Mouse (Mus musculus): ENCODE measurements at regions not wholly inside any gene's neighbourhood (a gene's known extent, or its start where the extent isn't known, plus 50 kb on each side); places are given as distances from the start of the nearest gene placed in this dataset.

GRCm38 (mm10) chr6:8831204-8831603 is 52.9 kb upstream of the Ica1 start:
- H3K9ac ChIP-seq, result no peak overlapping the region
- peak; percentile 83 for ATAC-seq
- 30% methylated on average over 2 of the region's 2 CpGs for WGBS

GRCm38 (mm10) chr6:8832924-8833323 is 54.6 kb upstream of the Ica1 start:
- H3K9ac ChIP-seq, result no peak overlapping the region
- H3K27me3 ChIP-seq, result no peaks in the 10 kb centered on the region
- H3K4me3 ChIP-seq, result no peak overlapping the region
- no peak for ATAC-seq
- no peak overlapping the region for H3K27ac ChIP-seq
- no peaks in the 10 kb centered on the region for H3K9me3 ChIP-seq (replicated peaks)
- H3K4me1 ChIP-seq, result no peaks in the 10 kb centered on the region
- no peaks in the 10 kb centered on the region for H3K36me3 ChIP-seq (ENCODE audit: poor library complexity, severe bottlenecking)
- no peak overlapping the region for H3K4me2 ChIP-seq
- WGBS, result 87% methylated on average over 1 of the region's 1 CpGs

More at GRCm38 (mm10) chr6:8831204-8831603, 52.9 kb upstream of the Ica1 start:
- Histone ChIP-seq H3K4me2 (no peak overlapping the region), H3K27me3 (no peaks in the 10 kb centered on the region), H3K9me3 (replicated peaks) (no peaks in the 10 kb centered on the region), H3K4me1 (no peaks in the 10 kb centered on the region), H3K36me3 (ENCODE audit: poor library complexity, severe bottlenecking) (no peaks in the 10 kb centered on the region), H3K27ac (no peak overlapping the region), H3K4me3 (no peak overlapping the region)

- Histone ChIP-seq H3K9me3 (replicated peaks) (no peaks in the 10 kb centered on the region), H3K4me3 (no peak overlapping the region), H3K4me1 (no peaks in the 10 kb centered on the region), H3K36me3 (ENCODE audit: poor library complexity, severe bottlenecking) (no peaks in the 10 kb centered on the region), H3K9ac (no peak overlapping the region), H3K27ac (no peak overlapping the region), H3K27me3 (no peaks in the 10 kb centered on the region), H3K4me2 (no peak overlapping the region)
- no peak for ATAC-seq
- WGBS, result 86% methylated on average over 5 of the region's 5 CpGs
Measured at GRCm38 (mm10) chr6:8853657-8854056, 75.4 kb upstream of the Ica1 start.

- no peak overlapping the region for H3K9ac ChIP-seq
- H3K27ac ChIP-seq, result no peak overlapping the region
- no peak overlapping the region for H3K4me2 ChIP-seq
- no peak overlapping the region for H3K4me3 ChIP-seq
- H3K36me3 ChIP-seq (ENCODE audit: poor library complexity, severe bottlenecking), result no peaks in the 10 kb centered on the region
- H3K9me3 ChIP-seq (replicated peaks), result no peaks in the 10 kb centered on the region
- peaks cover 5% of the 10 kb centered on the region; the same call in 1 of the 2 replicates for H3K4me1 ChIP-seq
- 79% methylated on average over 2 of the region's 2 CpGs for whole genome bisulfite sequencing
- no peak for ATAC-seq
- H3K27me3 ChIP-seq, result no peaks in the 10 kb centered on the region
Measured at GRCm38 (mm10) chr6:8860581-8860980, 82.3 kb upstream of the Ica1 start.

- no peak overlapping the region for H3K9ac ChIP-seq
- no peaks in the 10 kb centered on the region for H3K9me3 ChIP-seq (replicated peaks)
- no peak overlapping the region for H3K4me3 ChIP-seq
- 32% methylated on average over 8 of the region's 8 CpGs for WGBS
- H3K4me1 ChIP-seq, result peaks cover 5% of the 10 kb centered on the region; the same call in 1 of the 2 replicates
- ATAC-seq, result peak; percentile 79; the same call in 1 of the 2 replicates
- H3K36me3 ChIP-seq (ENCODE audit: poor library complexity, severe bottlenecking), result no peaks in the 10 kb centered on the region
- H3K27me3 ChIP-seq, result no peaks in the 10 kb centered on the region
- no peak overlapping the region for H3K27ac ChIP-seq
- no peak overlapping the region for H3K4me2 ChIP-seq
Measured at GRCm38 (mm10) chr6:8863843-8864620, 84.2 kb upstream of the Nxph1 start.

- Histone ChIP-seq H3K4me1 (peaks cover 10% of the 10 kb centered on the region; the same call in 1 of the 2 replicates), H3K4me2 (no peak overlapping the region; the same call in 1 of the 2 replicates), H3K36me3 (ENCODE audit: poor library complexity, severe bottlenecking) (no peaks in the 10 kb centered on the region), H3K9me3 (replicated peaks) (no peaks in the 10 kb centered on the region), H3K9ac (no peak overlapping the region), H3K27me3 (no peaks in the 10 kb centered on the region), H3K27ac (no peak overlapping the region), H3K4me3 (no peak overlapping the region)
- 0 out of 2 replicates have a peak, but pooled peaks have one; percentile 50 for ATAC-seq
- 38% methylated on average over 11 of the region's 11 CpGs for WGBS
Measured at GRCm38 (mm10) chr6:8877373-8878070, 70.7 kb upstream of the Nxph1 start.

- ATAC-seq, result no peak
- H3K9ac ChIP-seq, result no peak overlapping the region
- 81% methylated on average over 4 of the region's 4 CpGs for whole genome bisulfite sequencing
- no peak overlapping the region for H3K4me2 ChIP-seq
- H3K9me3 ChIP-seq (replicated peaks), result no peaks in the 10 kb centered on the region
- no peak overlapping the region for H3K27ac ChIP-seq
- H3K36me3 ChIP-seq (ENCODE audit: poor library complexity, severe bottlenecking), result no peaks in the 10 kb centered on the region
- peaks cover 12% of the 10 kb centered on the region for H3K4me1 ChIP-seq
- H3K27me3 ChIP-seq, result no peaks in the 10 kb centered on the region
- H3K4me3 ChIP-seq, result no peak overlapping the region
Measured at GRCm38 (mm10) chr6:8893665-8894064, 54.6 kb upstream of the Nxph1 start.

GRCm38 (mm10) chr6:8896097-8896496 is 52.1 kb upstream of the Nxph1 start:
- no peaks in the 10 kb centered on the region for H3K9me3 ChIP-seq (replicated peaks)
- no peak for ATAC-seq
- no peak overlapping the region for H3K4me3 ChIP-seq
- no peaks in the 10 kb centered on the region for H3K27me3 ChIP-seq
- WGBS, result 89% methylated on average over 4 of the region's 4 CpGs
- H3K27ac ChIP-seq, result no peak overlapping the region
- H3K4me2 ChIP-seq, result no peak overlapping the region
- H3K36me3 ChIP-seq (ENCODE audit: poor library complexity, severe bottlenecking), result no peaks in the 10 kb centered on the region
- peaks cover 22% of the 10 kb centered on the region for H3K4me1 ChIP-seq
- H3K9ac ChIP-seq, result no peak overlapping the region

- Histone ChIP-seq H3K4me3 (no peak overlapping the region), H3K27me3 (no peaks in the 10 kb centered on the region), H3K4me2 (no peak overlapping the region), H3K4me1 (peaks cover 22% of the 10 kb centered on the region), H3K36me3 (ENCODE audit: poor library complexity, severe bottlenecking) (no peaks in the 10 kb centered on the region), H3K27ac (no peak overlapping the region), H3K9me3 (replicated peaks) (no peaks in the 10 kb centered on the region), H3K9ac (no peak overlapping the region)
- 27% methylated on average over 5 of the region's 5 CpGs for WGBS
- ATAC-seq, result peak; percentile 56
Measured at GRCm38 (mm10) chr6:8896822-8897221, 51.4 kb upstream of the Nxph1 start.

- no peak overlapping the region for H3K4me3 ChIP-seq
- no peaks in the 10 kb centered on the region for H3K9me3 ChIP-seq (replicated peaks)
- H3K4me2 ChIP-seq, result no peak overlapping the region
- no peak overlapping the region for H3K27ac ChIP-seq
- WGBS, result 25% methylated on average over 7 of the region's 7 CpGs
- H3K27me3 ChIP-seq, result no peaks in the 10 kb centered on the region
- no peak overlapping the region for H3K9ac ChIP-seq
- H3K36me3 ChIP-seq (ENCODE audit: poor library complexity, severe bottlenecking), result no peaks in the 10 kb centered on the region
- ATAC-seq, result peak; percentile 65
- H3K4me1 ChIP-seq, result peaks cover 22% of the 10 kb centered on the region
Measured at GRCm38 (mm10) chr6:8897334-8897733, 50.9 kb upstream of the Nxph1 start.

- ATAC-seq, result no peak
- Histone ChIP-seq H3K36me3 (ENCODE audit: poor library complexity, severe bottlenecking) (no peaks in the 10 kb centered on the region), H3K4me2 (no peak overlapping the region), H3K4me1 (peaks cover 22% of the 10 kb centered on the region), H3K4me3 (no peak overlapping the region), H3K9ac (no peak overlapping the region), H3K9me3 (replicated peaks) (no peaks in the 10 kb centered on the region), H3K27ac (no peak overlapping the region), H3K27me3 (no peaks in the 10 kb centered on the region)
- 83% methylated on average over 3 of the region's 3 CpGs for WGBS
Measured at GRCm38 (mm10) chr6:8898268-8898667, 50.0 kb upstream of the Nxph1 start.

Measured in forebrain, embryonic 13.5 days (tissue).